Mouse (Mus musculus) embryonic facial prominence, embryonic 15.5 days (tissue): ENCODE data around the gene Dpy19l3. TPM values are rescaled to one million over a fixed set of nuclear protein-coding genes. Genes with fewer than 3 reads are reported as not detected.

Experiments
- ATAC-seq: fragments of 200-750 bp; cut with Nextera tagmentation; 2 replicates; pipeline ENCODE4 v1.8.0; 2017; ENCODE audit warnings: low read depth, moderate TSS enrichment; ENCODE audit not compliant: insufficient number of reproducible peaks, low FRiP score, low TSS enrichment
- H3K27ac ChIP-seq: fragments of 300-500 bp; sonication (generic); replicated peaks from 2 replicates; pipeline ENCODE4 v1.5.1; 2015; ENCODE audit warnings: mild to moderate bottlenecking, inconsistent platforms
- H3K27me3 ChIP-seq: fragments of 300-500 bp; sonication (generic); 2 replicates; pipeline ENCODE4 v1.6.1; 2015; ENCODE audit warnings: inconsistent platforms
- H3K36me3 ChIP-seq: fragments of 300-500 bp; sonication (generic); 2 replicates; pipeline ENCODE4 v1.6.1; 2015; ENCODE audit warnings: mild to moderate bottlenecking, inconsistent platforms
- H3K4me1 ChIP-seq: fragments of 300-500 bp; sonication (generic); 2 replicates; pipeline ENCODE4 v1.6.1; 2015; ENCODE audit warnings: inconsistent platforms
- H3K4me2 ChIP-seq: fragments of 300-500 bp; sonication (generic); replicated peaks from 2 replicates; pipeline ENCODE4 v1.6.1; 2015; ENCODE audit warnings: mild to moderate bottlenecking, inconsistent platforms
- H3K4me3 ChIP-seq: fragments of 300-500 bp; sonication (generic); replicated peaks from 2 replicates; pipeline ENCODE4 v1.5.1; 2015; ENCODE audit warnings: mild to moderate bottlenecking, inconsistent platforms
- H3K9ac ChIP-seq: fragments of 300-500 bp; sonication (generic); 2 replicates; pipeline ENCODE4 v1.6.1; 2015; ENCODE audit warnings: inconsistent platforms
- H3K9me3 ChIP-seq: fragments of 300-500 bp; sonication (generic); replicated peaks from 2 replicates; pipeline ENCODE4 v1.6.1; 2016; ENCODE audit warnings: inconsistent platforms
- WGBS: fragments of 180-500 bp; shearing (Covaris S2); methylation state at CpG from one replicate; pipeline ENCODE4 v1.1.7; 2015; 5-methylcytosine and 5-hydroxymethylcytosine counted together
- polyA plus RNA-seq: library from polyadenylated mRNA; unstranded; fragments of >200 nt; fragmentation: Nextera tagmentation; extraction: Ambion mirVana; gene quantifications from 2 replicates; pipeline ENCODE4 v1.2.1, GENCODE M21; 2015

The Dpy19l3 gene
- polyA plus RNA-seq, 1 experiment from 2014 or later = 22.8 TPM

- peaks cover 38% of the 10 kb centered on the region for H3K36me3 ChIP-seq
- H3K4me2 ChIP-seq = no peak overlapping the region
- H3K27ac ChIP-seq = peak overlapping the region; percentile 30; the same call in 1 of the 2 replicates
- H3K4me3 ChIP-seq = no peak overlapping the region
- H3K27me3 ChIP-seq = no peaks in the 10 kb centered on the region
- WGBS = 27% methylated on average over 14 of the region's 14 CpGs
- no peaks in the 10 kb centered on the region for H3K9me3 ChIP-seq
- H3K9ac ChIP-seq = no peak overlapping the region
- H3K4me1 ChIP-seq = peaks cover 6% of the 10 kb centered on the region; the same call in 1 of the 2 replicates
- ATAC-seq = peak; percentile 80
Observed at GRCm38 (mm10) chr7:35747397-35747964, 6.8 kb downstream of the Dpy19l3 start.

GRCm38 (mm10) chr7:35746686-35747396 is 7.4 kb downstream of the Dpy19l3 start:
- Histone ChIP-seq H3K27me3 (no peaks in the 10 kb centered on the region), H3K4me1 (peaks cover 6% of the 10 kb centered on the region; the same call in 1 of the 2 replicates), H3K4me2 (no peak overlapping the region), H3K36me3 (peaks cover 38% of the 10 kb centered on the region), H3K27ac (no peak overlapping the region), H3K9me3 (no peaks in the 10 kb centered on the region), H3K4me3 (no peak overlapping the region), H3K9ac (no peak overlapping the region)
- no peak for ATAC-seq
- WGBS = 75% methylated on average over 12 of the region's 12 CpGs

GRCm38 (mm10) chr7:35745281-35745702 is 9.0 kb downstream of the Dpy19l3 start:
- no peaks in the 10 kb centered on the region for H3K27me3 ChIP-seq
- no peak overlapping the region for H3K4me2 ChIP-seq
- no peak overlapping the region for H3K27ac ChIP-seq
- H3K9ac ChIP-seq = no peak overlapping the region
- no peak overlapping the region for H3K4me3 ChIP-seq
- H3K9me3 ChIP-seq = no peaks in the 10 kb centered on the region
- peaks cover 6% of the 10 kb centered on the region; the same call in 1 of the 2 replicates for H3K4me1 ChIP-seq
- H3K36me3 ChIP-seq = peaks cover 38% of the 10 kb centered on the region
- ATAC-seq = no peak
- 68% methylated on average over 6 of the region's 6 CpGs for WGBS

GRCm38 (mm10) chr7:35744771-35745170 is 9.5 kb downstream of the Dpy19l3 start:
- Histone ChIP-seq H3K9me3 (no peaks in the 10 kb centered on the region), H3K36me3 (peaks cover 39% of the 10 kb centered on the region), H3K4me1 (peaks cover 6% of the 10 kb centered on the region; the same call in 1 of the 2 replicates), H3K27me3 (no peaks in the 10 kb centered on the region), H3K4me3 (no peak overlapping the region), H3K4me2 (no peak overlapping the region), H3K9ac (no peak overlapping the region), H3K27ac (no peak overlapping the region)
- 88% methylated on average over 9 of the region's 9 CpGs for WGBS
- ATAC-seq = no peak

- Histone ChIP-seq H3K36me3 (peaks cover 36% of the 10 kb centered on the region), H3K4me2 (no peak overlapping the region), H3K4me1 (no peaks in the 10 kb centered on the region), H3K27ac (no peak overlapping the region), H3K27me3 (no peaks in the 10 kb centered on the region), H3K9me3 (no peaks in the 10 kb centered on the region), H3K9ac (no peak overlapping the region), H3K4me3 (no peak overlapping the region)
- 62% methylated on average over 5 of the region's 5 CpGs for WGBS
- ATAC-seq = no peak
Observed at GRCm38 (mm10) chr7:35742310-35742709, 11.9 kb downstream of the Dpy19l3 start.

GRCm38 (mm10) chr7:35741858-35742257 is 12.4 kb downstream of the Dpy19l3 start:
- no peaks in the 10 kb centered on the region for H3K9me3 ChIP-seq
- ATAC-seq = no peak
- H3K4me1 ChIP-seq = no peaks in the 10 kb centered on the region
- no peak overlapping the region for H3K4me2 ChIP-seq
- H3K27ac ChIP-seq = no peak overlapping the region
- no peaks in the 10 kb centered on the region for H3K27me3 ChIP-seq
- no peak overlapping the region for H3K9ac ChIP-seq
- WGBS = 72% methylated on average over 5 of the region's 5 CpGs
- H3K36me3 ChIP-seq = peaks cover 36% of the 10 kb centered on the region
- no peak overlapping the region for H3K4me3 ChIP-seq

GRCm38 (mm10) chr7:35740489-35741230 is 13.6 kb downstream of the Dpy19l3 start:
- H3K36me3 ChIP-seq = peaks cover 37% of the 10 kb centered on the region

GRCm38 (mm10) chr7:35738871-35739270 is 15.4 kb downstream of the Dpy19l3 start:
- no peak overlapping the region for H3K4me3 ChIP-seq
- no peak overlapping the region for H3K27ac ChIP-seq
- H3K27me3 ChIP-seq = no peaks in the 10 kb centered on the region
- H3K4me1 ChIP-seq = no peaks in the 10 kb centered on the region
- no peaks in the 10 kb centered on the region for H3K9me3 ChIP-seq
- peaks cover 32% of the 10 kb centered on the region for H3K36me3 ChIP-seq
- no peak overlapping the region for H3K9ac ChIP-seq
- H3K4me2 ChIP-seq = no peak overlapping the region
- ATAC-seq = no peak

More at GRCm38 (mm10) chr7:35740489-35741230, 13.6 kb downstream of the Dpy19l3 start:
- 56% methylated on average over 5 of the region's 5 CpGs for WGBS
- Histone ChIP-seq H3K27me3 (no peaks in the 10 kb centered on the region), H3K4me3 (no peak overlapping the region), H3K9me3 (no peaks in the 10 kb centered on the region), H3K9ac (no peak overlapping the region), H3K27ac (no peak overlapping the region), H3K4me2 (no peak overlapping the region), H3K4me1 (no peaks in the 10 kb centered on the region)
- ATAC-seq = no peak

- Histone ChIP-seq H3K4me1 (no peaks in the 10 kb centered on the region), H3K27ac (no peak overlapping the region; the same call in 1 of the 2 replicates), H3K4me2 (no peak overlapping the region), H3K9ac (no peak overlapping the region), H3K27me3 (no peaks in the 10 kb centered on the region), H3K9me3 (no peaks in the 10 kb centered on the region), H3K4me3 (no peak overlapping the region), H3K36me3 (peaks cover 20% of the 10 kb centered on the region)
- 57% methylated on average over 14 of the region's 14 CpGs for WGBS
- ATAC-seq = 0 out of 2 replicates have a peak, but pooled peaks have one; percentile 29
Observed at GRCm38 (mm10) chr7:35733313-35734050, 20.8 kb downstream of the Dpy19l3 start.

GRCm38 (mm10) chr7:35732585-35733059 is 21.6 kb downstream of the Dpy19l3 start:
- 73% methylated on average over 9 of the region's 10 CpGs for WGBS
- peaks cover 22% of the 10 kb centered on the region for H3K36me3 ChIP-seq

More at GRCm38 (mm10) chr7:35732585-35733059, 21.6 kb downstream of the Dpy19l3 start:
- Histone ChIP-seq H3K4me1 (no peaks in the 10 kb centered on the region), H3K27me3 (no peaks in the 10 kb centered on the region), H3K27ac (no peak overlapping the region), H3K9me3 (no peaks in the 10 kb centered on the region), H3K4me3 (no peak overlapping the region), H3K9ac (no peak overlapping the region), H3K4me2 (no peak overlapping the region)
- no peak for ATAC-seq
